Mouse (Mus musculus) hindbrain, embryonic 10.5 days (tissue): ENCODE results near the gene Vmn1r123. TPM values are rescaled to one million over a fixed set of nuclear protein-coding genes. Genes with fewer than 3 reads are reported as not detected.
"Not testable (repeated sequence)": the region's sequence is repeated elsewhere in the genome, so short reads cannot be mapped to it uniquely, and the experiment has no call there.

Experiments used
- DNase-seq: peaks from one replicate; pipeline ENCODE4 v3.0.0-alpha.2; 2017; ENCODE audit warnings: low spot score
- H3K27ac ChIP-seq: fragments of 300-500 bp; sonication (generic); 2 replicates; pipeline ENCODE4 v1.5.1; 2016; ENCODE audit warnings: mild to moderate bottlenecking, moderate library complexity
- H3K27me3 ChIP-seq: fragments of 300-500 bp; sonication (generic); 2 replicates; pipeline ENCODE4 v1.6.1; 2016; ENCODE audit warnings: mild to moderate bottlenecking; ENCODE audit not compliant: poor library complexity, insufficient read depth, severe bottlenecking
- H3K36me3 ChIP-seq: fragments of 300-500 bp; sonication (generic); 2 replicates; pipeline ENCODE4 v1.6.1; 2016; ENCODE audit warnings: mild to moderate bottlenecking, moderate library complexity
- H3K4me1 ChIP-seq: fragments of 300-500 bp; sonication (generic); replicated peaks from 2 replicates; pipeline ENCODE4 v1.6.1; 2016; ENCODE audit warnings: mild to moderate bottlenecking
- H3K4me3 ChIP-seq: fragments of 300-500 bp; sonication (generic); 2 replicates; pipeline ENCODE4 v1.5.1; 2016; ENCODE audit warnings: mild to moderate bottlenecking, moderate library complexity
- H3K9me3 ChIP-seq: fragments of 300-500 bp; sonication (generic); 2 replicates; pipeline ENCODE4 v1.6.1; 2016; ENCODE audit warnings: mild to moderate bottlenecking, moderate library complexity
- WGBS: fragments of 180-500 bp; shearing (Covaris S2); methylation state at CpG from one replicate; pipeline ENCODE4 v1.1.7; 2016; 5-methylcytosine and 5-hydroxymethylcytosine counted together
- polyA plus RNA-seq: library from polyadenylated mRNA; unstranded; fragments of >200 nt; fragmentation: Nextera tagmentation; extraction: Ambion mirVana; gene quantifications from 2 replicates; pipeline ENCODE4 v1.2.1, GENCODE M21; 2016

Vmn1r123 gene
- polyA plus RNA-seq, result not detected in 2 replicates

DNA sequence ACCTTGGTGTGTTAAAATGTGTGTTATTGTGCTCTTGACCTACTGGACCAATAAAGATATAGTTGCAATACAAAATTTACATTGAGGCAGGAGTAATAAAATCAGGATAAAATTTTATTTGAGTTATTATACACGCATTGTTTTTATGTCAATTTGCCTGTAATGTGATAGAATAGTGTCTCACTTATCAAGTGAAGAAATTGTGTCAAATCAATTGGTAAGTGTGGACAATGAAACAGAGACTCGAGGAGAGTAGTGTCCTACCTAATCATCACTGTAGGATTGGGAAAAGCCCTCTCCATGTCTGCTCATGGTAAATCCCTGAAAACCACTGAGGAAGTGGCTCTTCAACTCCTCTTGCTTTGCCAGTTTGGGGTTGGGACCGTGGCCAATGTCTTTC lies at the start of gene Vmn1r123:
Vmn1r123 (plus strand) TSS at position 301 of the 400 bp plus-strand sequence.
- WGBS, result 50% methylated on average over 1 of the region's 3 CpGs
- H3K27ac ChIP-seq, H3K4me3 ChIP-seq, H3K9me3 ChIP-seq, H3K4me1 ChIP-seq, H3K27me3 ChIP-seq, H3K36me3 ChIP-seq, DNase-seq: not testable (repeated sequence)

- not testable (repeated sequence) for H3K9me3 ChIP-seq, H3K4me1 ChIP-seq, H3K4me3 ChIP-seq, DNase-seq, H3K27ac ChIP-seq, H3K36me3 ChIP-seq, H3K27me3 ChIP-seq
- 74% methylated on average over 3 of the region's 3 CpGs for WGBS
Observed at GRCm38 (mm10) chr7:21134028-21134427, 28.0 kb upstream of the Vmn1r123 start, which contains the start of gene Vmn1r122. TSS of gene Vmn1r122 (minus strand) at chr7:21134128.

- WGBS, result 39% methylated on average over 1 of the region's 2 CpGs
- not testable (repeated sequence) for DNase-seq, H3K27me3 ChIP-seq, H3K4me1 ChIP-seq, H3K4me3 ChIP-seq, H3K36me3 ChIP-seq, H3K27ac ChIP-seq, H3K9me3 ChIP-seq
Observed at GRCm38 (mm10) chr7:21190323-21190722, 28.3 kb downstream of the Vmn1r123 start, which contains the start of gene Gm5157. TSS of gene Gm5157 (minus strand) at chr7:21190423.

Other genes starting within 250 kb of the Vmn1r123 start
- not detected in 2 replicates for gene Vmn1r118, start 249.8 kb upstream of the Vmn1r123 start, polyA plus RNA-seq
- not detected in 2 replicates for gene Vmn1r119, start 149.7 kb upstream of the Vmn1r123 start, polyA plus RNA-seq
- not detected in 2 replicates for gene Vmn1r120, start 108.4 kb upstream of the Vmn1r123 start, polyA plus RNA-seq
- not detected in 2 replicates for gene Vmn1r121, start 63.7 kb upstream of the Vmn1r123 start, polyA plus RNA-seq
- not detected in 2 replicates for gene Vmn1r122, start 28.1 kb upstream of the Vmn1r123 start, polyA plus RNA-seq
- gene Gm5157, start 28.2 kb downstream of the Vmn1r123 start, polyA plus RNA-seq, result not detected in 2 replicates
- not detected in 2 replicates for gene Vmn1r124, start 98.4 kb downstream of the Vmn1r123 start, polyA plus RNA-seq
- gene Vmn1r125, start 110.0 kb downstream of the Vmn1r123 start, polyA plus RNA-seq, result not detected in 2 replicates
- not detected in 2 replicates for gene Vmn1r126, start 139.3 kb downstream of the Vmn1r123 start, polyA plus RNA-seq
- gene Vmn1r127, start 157.7 kb downstream of the Vmn1r123 start, polyA plus RNA-seq, result not detected in 2 replicates
- gene Vmn1r128, start 187.2 kb downstream of the Vmn1r123 start, polyA plus RNA-seq, result not detected in 2 replicates
- gene Vmn1r129, start 199.1 kb downstream of the Vmn1r123 start, polyA plus RNA-seq, result not detected in 2 replicates